In the genomic region with DNA sequence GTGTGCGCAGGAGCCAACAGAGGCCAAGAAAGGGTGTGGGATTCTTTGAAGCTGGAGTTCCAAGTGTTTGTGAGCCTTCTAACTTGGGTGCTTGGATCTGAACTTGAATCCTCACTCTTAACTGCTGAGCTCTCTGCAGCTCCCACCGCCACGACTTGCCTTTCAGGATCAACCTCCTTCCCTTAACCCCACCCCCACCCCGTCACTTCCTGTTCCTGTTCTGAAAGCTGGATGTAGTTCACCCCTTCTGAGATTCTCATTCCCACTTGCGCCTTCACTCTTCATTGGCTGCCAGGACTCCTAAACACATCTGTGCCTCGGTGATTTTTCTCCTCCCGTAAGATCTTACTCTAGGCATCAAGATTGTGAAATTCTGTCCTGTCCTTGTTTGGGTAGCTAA, we compare ENCODE assay signal across 9 mouse cellular contexts. TPM values are rescaled to one million over a fixed set of nuclear protein-coding genes. Genes with fewer than 3 reads are reported as not detected.
A peak's percentile ranks its signal among the peaks of the same experiment; 100 is the strongest.
DNase-seq lines count a peak whose midpoint lies in the region; ATAC-seq and TF ChIP-seq lines count a peak whose summit lies in the region.
"Had no signal": no experiment of that assay in that cellular context is flagged by ENCODE, and none has a peak within 500 bp of the region (broad histone marks: within the 10 kb centered on the region; RNA-seq: fewer than 3 reads in every experiment).

No protein-coding gene starts in this region.

- WGBS in kidney, embryonic 14.5 days, result 70% methylated on average over 7 of the region's 7 CpGs
- 55% methylated on average over 7 of the region's 7 CpGs for WGBS in heart, postnatal 0 days
- 82% methylated on average over 7 of the region's 7 CpGs for WGBS in hindbrain, embryonic 11.5 days

- no peak for TF ChIP-seq EP300 in heart, postnatal 0 days (IDR thresholded peaks at IDR 0.05; ENCODE audit: low read depth)

- no peak overlapping the region for H3K4me2 ChIP-seq in kidney, embryonic 14.5 days (replicated peaks; ENCODE audit: low read depth, low read length)
- H3K4me2 ChIP-seq in heart, postnatal 0 days (ENCODE audit: low read depth, low read length), result no peak overlapping the region
- H3K4me2 ChIP-seq in hindbrain, embryonic 11.5 days (replicated peaks; ENCODE audit: low read depth, low read length), result no peak overlapping the region

- H3K9ac ChIP-seq in kidney, embryonic 14.5 days (ENCODE audit: low read depth, low read length), result no peak overlapping the region
- H3K9ac ChIP-seq in heart, postnatal 0 days (replicated peaks; ENCODE audit: low read depth, low read length), result no peak overlapping the region
- no peak overlapping the region for H3K9ac ChIP-seq in hindbrain, embryonic 11.5 days (ENCODE audit: low read depth, low read length)
- H3K9ac ChIP-seq: liver, embryonic 14.5 days had no signal

- H3K4me3 ChIP-seq in kidney, embryonic 14.5 days (ENCODE audit: low read length), result no peak overlapping the region
- no peak overlapping the region for H3K4me3 ChIP-seq in heart, postnatal 0 days (ENCODE audit: low read depth, low read length)
- H3K4me3 ChIP-seq in hindbrain, embryonic 11.5 days (ENCODE audit: low read depth, low read length), result no peak overlapping the region

- no peak for TF ChIP-seq CTCF in heart, postnatal 0 days (IDR thresholded peaks at IDR 0.05; ENCODE audit: low read depth)

- DNase-seq in kidney, adult 11 months, result no peak
- DNase-seq in thymus, postnatal 4 days, result peak; percentile 42
- no peak for DNase-seq in thymus, postnatal 10 days (ENCODE audit: low spot score in 2 of 2)
- no peak for DNase-seq in heart, postnatal 0 days (ENCODE audit: low spot score)
- no peak for DNase-seq in right cerebral cortex, postnatal 4 days
- DNase-seq in hindbrain, embryonic 11.5 days (ENCODE audit: low spot score), result no peak
- DNase-seq: right cerebral cortex, adult 18-20 months had no signal

- no peaks in the 10 kb centered on the region for H3K36me3 ChIP-seq in kidney, embryonic 14.5 days (ENCODE audit: control insufficient read depth, insufficient read depth, low read length)
- H3K36me3 ChIP-seq in heart, postnatal 0 days (replicated peaks; ENCODE audit: control insufficient read depth, insufficient read depth, low read length), result no peaks in the 10 kb centered on the region; the same call in 1 of the 2 replicates
- no peaks in the 10 kb centered on the region for H3K36me3 ChIP-seq in hindbrain, embryonic 11.5 days (ENCODE audit: control insufficient read depth, insufficient read depth, low read length)

- peak overlapping the region; percentile 74 for H3K27ac ChIP-seq in kidney, embryonic 14.5 days (ENCODE audit: low read depth, low read length)
- H3K27ac ChIP-seq in heart, postnatal 0 days (ENCODE audit: low read depth), result peak overlapping the region; percentile 85
- no peak overlapping the region for H3K27ac ChIP-seq in hindbrain, embryonic 11.5 days (ENCODE audit: low read depth, low read length)
- H3K27ac ChIP-seq: liver, embryonic 14.5 days had no signal

- H3K9me3 ChIP-seq in kidney, embryonic 14.5 days (ENCODE audit: control insufficient read depth, low read length), result no peaks in the 10 kb centered on the region
- no peaks in the 10 kb centered on the region for H3K9me3 ChIP-seq in heart, postnatal 0 days (replicated peaks; ENCODE audit: control insufficient read depth, low read length)
- no peaks in the 10 kb centered on the region for H3K9me3 ChIP-seq in hindbrain, embryonic 11.5 days (ENCODE audit: control insufficient read depth, low read length)

- H3K4me1 ChIP-seq in kidney, embryonic 14.5 days (ENCODE audit: control insufficient read depth, insufficient read depth, low read length), result peaks cover 15% of the 10 kb centered on the region
- H3K4me1 ChIP-seq in heart, postnatal 0 days (ENCODE audit: control insufficient read depth, insufficient read depth), result peaks cover 45% of the 10 kb centered on the region
- peaks cover 4% of the 10 kb centered on the region; the same call in 1 of the 2 replicates for H3K4me1 ChIP-seq in hindbrain, embryonic 11.5 days (replicated peaks; ENCODE audit: control insufficient read depth, insufficient read depth, low read length)

- no peak for ATAC-seq in kidney, embryonic 14.5 days (ENCODE audit: low FRiP score, low TSS enrichment)
- no peak for ATAC-seq in heart, postnatal 0 days (ENCODE audit: insufficient read depth, low read depth)
- no peak for ATAC-seq in hindbrain, embryonic 11.5 days (ENCODE audit: low FRiP score)

- H3K27me3 ChIP-seq in kidney, embryonic 14.5 days (ENCODE audit: control insufficient read depth, insufficient read depth, low read length), result no peaks in the 10 kb centered on the region
- no peaks in the 10 kb centered on the region for H3K27me3 ChIP-seq in heart, postnatal 0 days (ENCODE audit: control insufficient read depth, insufficient read depth, low read length)
- H3K27me3 ChIP-seq in hindbrain, embryonic 11.5 days (ENCODE audit: control insufficient read depth, insufficient read depth, low read length), result no peaks in the 10 kb centered on the region

RNA-seq across cellular contexts. Expression of gene Akap2, which starts 43.1 kb away (rescaled TPM):
- 17.1 and 24.0 TPM in 2 replicates for polyA plus RNA-seq in kidney, embryonic 14.5 days (2014; fragmentation: Nextera tagmentation; extraction: Ambion mirVana)
- 64.1 and 65.5 TPM in 2 replicates for total RNA-seq in heart, postnatal 0 days (2014; rRNA removed; ENCODE audit: low replicate concordance)
- 33.8 and 37.7 TPM in 2 replicates for polyA plus RNA-seq in heart, postnatal 0 days (2015; fragmentation: Nextera tagmentation; extraction: Ambion mirVana)
- polyA plus RNA-seq in hindbrain, embryonic 11.5 days (2014; fragmentation: Nextera tagmentation; extraction: Ambion mirVana), result 30.9 and 38.2 TPM in 2 replicates
